Mouse (Mus musculus) kidney, embryonic 14.5 days (tissue): ENCODE data around the gene Chgb. TPM values are rescaled to one million over a fixed set of nuclear protein-coding genes. Genes with fewer than 3 reads are reported as not detected.

Experiments
- ATAC-seq: fragments of 200-750 bp; cut with Nextera tagmentation; 2 replicates; pipeline ENCODE4 v1.8.0; 2017; ENCODE audit warnings: moderate number of reproducible peaks, mild to moderate bottlenecking, moderate TSS enrichment, moderate library complexity; ENCODE audit not compliant: low FRiP score, low TSS enrichment
- H3K27ac ChIP-seq: fragments of 300-500 bp; sonication (generic); 2 replicates; pipeline ENCODE4 v1.5.1; 2014; ENCODE audit warnings: low read depth, mild to moderate bottlenecking, low read length, moderate library complexity, mixed read lengths
- H3K27me3 ChIP-seq: fragments of 300-500 bp; sonication (generic); 2 replicates; pipeline ENCODE4 v1.6.1; 2014; ENCODE audit warnings: mild to moderate bottlenecking, low read length; ENCODE audit not compliant: control insufficient read depth, insufficient read depth
- H3K36me3 ChIP-seq: fragments of 300-500 bp; sonication (generic); 2 replicates; pipeline ENCODE4 v1.6.1; 2014; ENCODE audit warnings: low read length, mixed read lengths; ENCODE audit not compliant: control insufficient read depth, insufficient read depth
- H3K4me1 ChIP-seq: fragments of 300-500 bp; sonication (generic); 2 replicates; pipeline ENCODE4 v1.6.1; 2014; ENCODE audit warnings: low read length, mixed read lengths; ENCODE audit not compliant: control insufficient read depth, insufficient read depth
- H3K4me2 ChIP-seq: fragments of 300-500 bp; sonication (generic); replicated peaks from 2 replicates; pipeline ENCODE4 v1.6.1; 2014; ENCODE audit warnings: low read depth, mild to moderate bottlenecking, low read length
- H3K4me3 ChIP-seq: fragments of 300-500 bp; sonication (generic); 2 replicates; pipeline ENCODE4 v1.5.1; 2014; ENCODE audit warnings: mild to moderate bottlenecking, low read length
- H3K9ac ChIP-seq: fragments of 300-500 bp; sonication (generic); 2 replicates; pipeline ENCODE4 v1.6.1; 2014; ENCODE audit warnings: low read depth, mild to moderate bottlenecking, low read length, moderate library complexity
- H3K9me3 ChIP-seq: fragments of 300-500 bp; sonication (generic); 2 replicates; pipeline ENCODE4 v1.6.1; 2016; ENCODE audit warnings: low read length; ENCODE audit not compliant: control insufficient read depth
- WGBS: fragments of 180-500 bp; shearing (Covaris S2); extraction: QIAGEN DNeasy Blood & Tissue Kit; methylation state at CpG from one replicate; pipeline ENCODE4 v1.1.7; 2014; 5-methylcytosine and 5-hydroxymethylcytosine counted together
- polyA plus RNA-seq: library from polyadenylated mRNA; unstranded; fragments of >200 nt; fragmentation: Nextera tagmentation; extraction: Ambion mirVana; gene quantifications from 2 replicates; pipeline ENCODE4 v1.2.1, GENCODE M21; 2014

Gene Chgb
- polyA plus RNA-seq, 1 experiment from 2014 or later = 0.32 TPM

GRCm38 (mm10) chr2:132751141-132752066, 29.7 kb upstream of the Chgb start:
- 76% methylated on average over 15 of the region's 15 CpGs for WGBS

GRCm38 (mm10) chr2:132752398-132752797, 28.7 kb upstream of the Chgb start:
- Histone ChIP-seq H3K36me3 (no peaks in the 10 kb centered on the region), H3K9ac (no peak overlapping the region), H3K4me2 (no peak overlapping the region), H3K9me3 (no peaks in the 10 kb centered on the region), H3K4me1 (no peaks in the 10 kb centered on the region), H3K27ac (no peak overlapping the region), H3K27me3 (no peaks in the 10 kb centered on the region), H3K4me3 (no peak overlapping the region)
- WGBS = 75% methylated on average over 2 of the region's 2 CpGs
- ATAC-seq = no peak

More at GRCm38 (mm10) chr2:132751141-132752066, 29.7 kb upstream of the Chgb start:
- ATAC-seq = no peak
- H3K27me3 ChIP-seq = no peaks in the 10 kb centered on the region
- H3K9ac ChIP-seq = no peak overlapping the region
- H3K9me3 ChIP-seq = no peaks in the 10 kb centered on the region
- no peak overlapping the region for H3K4me2 ChIP-seq
- no peaks in the 10 kb centered on the region for H3K4me1 ChIP-seq
- no peaks in the 10 kb centered on the region for H3K36me3 ChIP-seq
- H3K27ac ChIP-seq = no peak overlapping the region
- H3K4me3 ChIP-seq = no peak overlapping the region

GRCm38 (mm10) chr2:132753137-132753536, 27.9 kb upstream of the Chgb start:
- no peak overlapping the region for H3K4me3 ChIP-seq
- no peak for ATAC-seq
- no peaks in the 10 kb centered on the region for H3K36me3 ChIP-seq
- no peaks in the 10 kb centered on the region for H3K27me3 ChIP-seq
- 82% methylated on average over 3 of the region's 3 CpGs for WGBS
- H3K4me1 ChIP-seq = no peaks in the 10 kb centered on the region
- no peak overlapping the region for H3K27ac ChIP-seq
- H3K4me2 ChIP-seq = no peak overlapping the region
- H3K9ac ChIP-seq = no peak overlapping the region
- no peaks in the 10 kb centered on the region for H3K9me3 ChIP-seq

- Histone ChIP-seq H3K4me2 (no peak overlapping the region), H3K4me3 (no peak overlapping the region)
- 80% methylated on average over 5 of the region's 5 CpGs for WGBS
These were observed 23.2 kb upstream of the Chgb start for GRCm38 (mm10) chr2:132757911-132758310.

GRCm38 (mm10) chr2:132770822-132771221, 10.3 kb upstream of the Chgb start:
- Histone ChIP-seq H3K4me3 (no peak overlapping the region), H3K36me3 (no peaks in the 10 kb centered on the region), H3K27me3 (no peaks in the 10 kb centered on the region), H3K4me2 (no peak overlapping the region), H3K9ac (no peak overlapping the region), H3K4me1 (no peaks in the 10 kb centered on the region), H3K9me3 (no peaks in the 10 kb centered on the region), H3K27ac (no peak overlapping the region)
- WGBS = 83% methylated on average over 1 of the region's 1 CpGs
- ATAC-seq = no peak

More at GRCm38 (mm10) chr2:132757911-132758310, 23.2 kb upstream of the Chgb start:
- ATAC-seq = no peak
- H3K27ac ChIP-seq = no peak overlapping the region
- no peaks in the 10 kb centered on the region for H3K9me3 ChIP-seq
- no peaks in the 10 kb centered on the region for H3K4me1 ChIP-seq
- no peaks in the 10 kb centered on the region for H3K36me3 ChIP-seq
- no peak overlapping the region for H3K9ac ChIP-seq
- no peaks in the 10 kb centered on the region for H3K27me3 ChIP-seq

GRCm38 (mm10) chr2:132781439-132782068, 476 bp downstream of the Chgb start:
- Histone ChIP-seq H3K9ac (no peak overlapping the region), H3K9me3 (no peaks in the 10 kb centered on the region), H3K4me1 (no peaks in the 10 kb centered on the region), H3K4me3 (peak overlapping the region; percentile 39), H3K4me2 (peak overlapping the region; percentile 88), H3K36me3 (no peaks in the 10 kb centered on the region), H3K27me3 (peaks cover 4% of the 10 kb centered on the region; the same call in 1 of the 2 replicates), H3K27ac (no peak overlapping the region)
- WGBS = under 1% methylated on average over 39 of the region's 41 CpGs
- peak; percentile 99 for ATAC-seq

- Histone ChIP-seq H3K27me3 (peaks cover 4% of the 10 kb centered on the region; the same call in 1 of the 2 replicates), H3K4me1 (no peaks in the 10 kb centered on the region), H3K4me3 (no peak overlapping the region), H3K36me3 (no peaks in the 10 kb centered on the region), H3K27ac (no peak overlapping the region), H3K9me3 (no peaks in the 10 kb centered on the region), H3K4me2 (no peak overlapping the region), H3K9ac (no peak overlapping the region)
- 85% methylated on average over 6 of the region's 6 CpGs for WGBS
- ATAC-seq = no peak
These were observed 3.0 kb downstream of the Chgb start for GRCm38 (mm10) chr2:132784039-132784438.

GRCm38 (mm10) chr2:132793441-132794203, 12.5 kb downstream of the Chgb start:
- Histone ChIP-seq H3K36me3 (no peaks in the 10 kb centered on the region), H3K9ac (no peak overlapping the region), H3K4me3 (no peak overlapping the region), H3K4me1 (no peaks in the 10 kb centered on the region), H3K27ac (no peak overlapping the region), H3K27me3 (no peaks in the 10 kb centered on the region), H3K4me2 (no peak overlapping the region), H3K9me3 (no peaks in the 10 kb centered on the region)
- 88% methylated on average over 19 of the region's 19 CpGs for WGBS
- ATAC-seq = no peak
